Mouse (Mus musculus) gastrocnemius, postnatal 4 days (tissue): ENCODE measurements around the gene Rap1b. TPM values are rescaled to one million over a fixed set of nuclear protein-coding genes. Genes with fewer than 3 reads are reported as not detected.

Experiments used
- DNase-seq, 2 experiments: peaks; one replicate each; pipeline ENCODE4 v3.0.0; 2021 to 2022; ENCODE audit warnings: low spot score in 2 of 2, mixed read lengths in 2 of 2
- total RNA-seq, 2 experiments: library from RNA; stranded (reverse); gene quantifications; 2 replicates each; pipeline ENCODE4 v1.2.3; 2021

The Rap1b gene
- total RNA-seq, 2 experiments from 2014 or later: 69.7 to 77.3 TPM

DNA sequence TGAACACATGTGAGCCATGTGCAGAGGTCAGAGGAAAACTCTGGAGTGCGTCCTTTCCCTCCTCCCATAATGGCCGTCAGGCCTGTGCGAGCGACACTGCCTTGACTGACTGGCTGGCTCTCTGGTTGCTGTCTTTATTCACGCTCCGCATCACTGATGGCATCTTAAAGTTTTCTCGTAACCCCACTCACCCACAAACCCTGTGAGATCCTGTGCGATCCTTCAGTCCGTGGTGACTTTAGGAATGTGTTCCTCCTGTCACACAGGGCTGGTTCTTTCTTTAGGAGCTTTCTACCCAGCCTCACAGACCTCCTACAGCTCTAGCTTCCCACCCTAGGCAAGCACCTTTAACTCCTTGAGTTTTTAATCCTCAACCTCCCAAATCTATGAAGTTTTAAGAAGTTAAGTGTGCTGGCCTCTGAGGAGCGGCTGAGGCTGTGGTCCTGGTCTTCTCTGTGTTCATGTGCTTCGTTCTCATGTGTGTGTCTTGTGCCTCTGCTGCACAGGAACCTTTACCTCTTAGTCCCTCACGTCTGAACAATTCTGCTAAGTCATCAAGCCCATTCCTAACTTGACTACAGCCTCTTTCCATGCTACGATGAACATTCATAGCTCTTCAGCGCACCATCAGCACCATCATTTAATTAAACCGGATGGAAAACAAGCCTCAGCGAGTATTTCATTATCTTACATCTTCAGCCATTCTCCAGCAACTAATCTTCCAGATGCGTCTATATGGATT, 73.3 kb downstream of the Rap1b start:
- DNase-seq: no peak

- no peak for DNase-seq
Measured at GRCm38 (mm10) chr10:117771131-117771510, 74.7 kb downstream of the Rap1b start.

GRCm38 (mm10) chr10:117770286-117771130, 75.3 kb downstream of the Rap1b start:
- DNase-seq: no peak

DNA sequence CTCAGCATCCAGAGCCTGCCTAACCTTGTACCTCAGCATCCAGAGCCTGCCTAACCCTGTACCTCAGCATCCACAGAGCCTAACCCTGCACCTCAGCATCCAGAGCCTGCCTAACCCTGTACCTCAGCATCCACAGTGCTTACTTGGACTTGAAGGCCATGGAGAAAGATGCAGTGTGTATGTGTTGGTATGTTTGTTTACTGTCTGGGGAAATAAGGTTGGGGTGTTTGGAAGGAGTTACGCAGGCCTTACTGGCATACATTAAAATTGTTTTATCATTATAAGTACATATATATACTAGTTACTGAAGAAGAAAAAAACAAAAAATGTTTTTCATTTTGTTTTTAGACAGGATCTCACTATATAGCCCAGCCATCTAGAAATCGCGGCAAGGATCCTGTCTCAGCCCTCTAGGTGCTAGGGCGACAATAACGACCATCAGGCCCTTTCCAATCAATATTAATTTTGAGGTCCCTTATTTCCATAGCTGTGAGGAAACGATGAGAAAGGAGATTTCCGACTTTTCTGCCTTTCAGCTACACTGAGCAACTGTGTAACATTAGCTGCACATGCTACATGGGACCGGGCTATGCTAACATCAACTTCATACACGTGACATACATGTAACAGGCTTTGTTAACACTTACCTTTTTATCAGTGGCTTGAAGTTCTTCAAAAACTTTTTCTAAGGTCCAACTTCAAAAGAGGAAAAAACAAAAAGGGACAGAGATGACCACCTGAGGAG, 76.1 kb downstream of the Rap1b start:
- no peak for DNase-seq

- no peak for DNase-seq
Measured at GRCm38 (mm10) chr10:117768141-117768440, 77.7 kb downstream of the Rap1b start.

GRCm38 (mm10) chr10:117767286-117768140, 78.3 kb downstream of the Rap1b start:
- no peak for DNase-seq

- DNase-seq: no peak
Measured at GRCm38 (mm10) chr10:117766896-117767160, 79.0 kb downstream of the Rap1b start.

GRCm38 (mm10) chr10:117766111-117766895, 79.5 kb downstream of the Rap1b start:
- no peak for DNase-seq

DNA sequence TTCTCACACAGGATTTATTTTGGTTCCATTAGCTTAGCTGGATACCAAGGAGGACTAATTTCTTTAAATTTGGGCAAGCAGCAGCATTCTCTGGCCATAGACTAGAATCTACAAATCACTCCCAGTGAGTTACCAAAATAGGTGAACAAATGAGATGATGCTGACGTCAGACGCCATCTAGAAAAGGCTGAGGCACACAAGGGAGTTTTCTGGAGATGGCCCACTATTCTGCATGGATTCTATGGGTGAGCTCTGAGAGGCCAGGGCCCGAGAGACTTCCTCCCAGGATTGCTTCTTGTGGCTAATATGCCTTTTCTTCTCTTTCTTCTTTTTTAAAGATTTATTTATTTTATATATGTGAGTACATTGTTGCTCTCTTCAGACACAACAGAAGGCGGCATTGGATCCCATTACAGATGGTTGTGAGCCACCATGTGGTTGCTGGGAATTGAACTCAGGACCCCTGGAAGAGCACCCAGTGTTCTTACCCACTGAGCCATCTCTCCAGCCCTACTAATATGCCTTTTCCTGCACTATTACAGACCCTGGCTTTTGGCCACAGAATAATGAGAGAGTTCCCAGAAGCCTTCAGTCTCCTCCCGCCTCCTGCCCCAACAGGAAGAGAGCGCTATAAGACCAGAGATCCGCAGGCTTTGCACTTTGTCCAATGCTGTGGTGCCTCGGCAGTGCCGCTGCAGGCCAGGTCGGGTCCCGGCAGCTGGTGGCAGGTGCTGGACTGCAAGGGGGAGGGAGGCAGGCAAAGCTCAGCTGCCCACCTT, 80.5 kb downstream of the Rap1b start:
- no peak for DNase-seq

- DNase-seq: no peak
Measured at GRCm38 (mm10) chr10:117764598-117764997, 81.2 kb downstream of the Rap1b start.

Other genes starting within 250 kb of the Rap1b start
- gene Cpm, start 216.5 kb downstream of the Rap1b start, total RNA-seq: 10 to 100 TPM; 13.2 to 14.0 TPM
- gene Mdm2, start 135.3 kb downstream of the Rap1b start, total RNA-seq: 10 to 100 TPM; 39.6 to 48.6 TPM
- gene Slc35e3, start 99.7 kb downstream of the Rap1b start, total RNA-seq: 10 to 100 TPM; 10.3 to 13.2 TPM
- 10 to 100 TPM; 16.8 to 21.3 TPM for gene Nup107, start 53.3 kb downstream of the Rap1b start, total RNA-seq